Mouse (Mus musculus): Measurements from ENCODE around the gene Ehd4. TPM values are rescaled to one million over a fixed set of nuclear protein-coding genes. Genes with fewer than 3 reads are reported as not detected.
A peak's percentile ranks its signal among the peaks of the same experiment; 100 is the strongest.

Ehd4 gene
- polyA plus RNA-seq, 1 experiment from 2014 or later = 60.6 TPM

GRCm38 (mm10) chr2:120068555-120069465, 85.6 kb downstream of the Ehd4 start:
- H3K27me3 ChIP-seq = no peaks in the 10 kb centered on the region
- peaks cover 14% of the 10 kb centered on the region for H3K4me1 ChIP-seq
- ATAC-seq (ENCODE audit: insufficient number of reproducible peaks, low FRiP score, low TSS enrichment, low read depth) = peak; percentile 19; the same call in 1 of the 2 replicates
- no peaks in the 10 kb centered on the region for H3K36me3 ChIP-seq
- no peak overlapping the region for H3K4me3 ChIP-seq
- no peak overlapping the region for H3K9ac ChIP-seq
- H3K27ac ChIP-seq = peak overlapping the region; percentile 18; the same call in 1 of the 2 replicates
- no peak overlapping the region for H3K4me2 ChIP-seq
- WGBS = 39% methylated on average over 16 of the region's 16 CpGs
- no peaks in the 10 kb centered on the region for H3K9me3 ChIP-seq

- 78% methylated on average over 3 of the region's 3 CpGs for WGBS
- no peaks in the 10 kb centered on the region for H3K9me3 ChIP-seq
- ATAC-seq (ENCODE audit: insufficient number of reproducible peaks, low FRiP score, low TSS enrichment, low read depth) = no peak
Observed at GRCm38 (mm10) chr2:120066224-120066623, 88.2 kb downstream of the Ehd4 start.

GRCm38 (mm10) chr2:120065243-120065642, 89.2 kb downstream of the Ehd4 start:
- Histone ChIP-seq H3K27ac (no peak overlapping the region), H3K36me3 (no peaks in the 10 kb centered on the region), H3K27me3 (no peaks in the 10 kb centered on the region), H3K4me2 (no peak overlapping the region), H3K4me3 (no peak overlapping the region), H3K9ac (no peak overlapping the region), H3K9me3 (no peaks in the 10 kb centered on the region), H3K4me1 (peaks cover 23% of the 10 kb centered on the region)
- 89% methylated on average over 10 of the region's 10 CpGs for WGBS
- ATAC-seq (ENCODE audit: insufficient number of reproducible peaks, low FRiP score, low TSS enrichment, low read depth) = no peak

More at GRCm38 (mm10) chr2:120066224-120066623, 88.2 kb downstream of the Ehd4 start:
- H3K4me3 ChIP-seq = no peak overlapping the region
- H3K9ac ChIP-seq = no peak overlapping the region
- H3K4me1 ChIP-seq = peaks cover 15% of the 10 kb centered on the region
- no peak overlapping the region for H3K27ac ChIP-seq
- H3K36me3 ChIP-seq = no peaks in the 10 kb centered on the region
- H3K4me2 ChIP-seq = no peak overlapping the region
- H3K27me3 ChIP-seq = no peaks in the 10 kb centered on the region

- H3K27me3 ChIP-seq = no peaks in the 10 kb centered on the region
- no peak overlapping the region for H3K4me3 ChIP-seq
- H3K4me1 ChIP-seq = peaks cover 27% of the 10 kb centered on the region
- no peak overlapping the region for H3K27ac ChIP-seq
- no peak overlapping the region for H3K9ac ChIP-seq
- no peaks in the 10 kb centered on the region for H3K36me3 ChIP-seq
- no peak for ATAC-seq (ENCODE audit: insufficient number of reproducible peaks, low FRiP score, low TSS enrichment, low read depth)
- 79% methylated on average over 6 of the region's 6 CpGs for WGBS
- no peak overlapping the region for H3K4me2 ChIP-seq
- no peaks in the 10 kb centered on the region for H3K9me3 ChIP-seq
Observed at GRCm38 (mm10) chr2:120064639-120065038, 89.8 kb downstream of the Ehd4 start.

- peaks cover 16% of the 10 kb centered on the region for H3K4me1 ChIP-seq
- ATAC-seq (ENCODE audit: insufficient number of reproducible peaks, low FRiP score, low TSS enrichment, low read depth) = no peak
- H3K9me3 ChIP-seq = no peaks in the 10 kb centered on the region
- WGBS = 81% methylated on average over 8 of the region's 8 CpGs
- H3K36me3 ChIP-seq = no peaks in the 10 kb centered on the region
- no peak overlapping the region for H3K4me3 ChIP-seq
- no peak overlapping the region for H3K9ac ChIP-seq
- no peaks in the 10 kb centered on the region for H3K27me3 ChIP-seq
- H3K4me2 ChIP-seq = no peak overlapping the region
- H3K27ac ChIP-seq = no peak overlapping the region
Observed at GRCm38 (mm10) chr2:120062248-120062647, 92.2 kb downstream of the Ehd4 start.

- peak overlapping the region; percentile 47; the same call in 1 of the 2 replicates for H3K27ac ChIP-seq
- no peaks in the 10 kb centered on the region for H3K36me3 ChIP-seq
- H3K27me3 ChIP-seq = no peaks in the 10 kb centered on the region
- 59% methylated on average over 9 of the region's 9 CpGs for WGBS
- H3K4me3 ChIP-seq = no peak overlapping the region
- H3K4me2 ChIP-seq = no peak overlapping the region
- no peak for ATAC-seq (ENCODE audit: insufficient number of reproducible peaks, low FRiP score, low TSS enrichment, low read depth)
- no peaks in the 10 kb centered on the region for H3K9me3 ChIP-seq
- no peak overlapping the region for H3K9ac ChIP-seq
- H3K4me1 ChIP-seq = peaks cover 16% of the 10 kb centered on the region
Observed at GRCm38 (mm10) chr2:120060651-120061050, 93.8 kb downstream of the Ehd4 start.

GRCm38 (mm10) chr2:120060190-120060589, 94.2 kb downstream of the Ehd4 start:
- no peak overlapping the region for H3K9ac ChIP-seq
- H3K4me1 ChIP-seq = peaks cover 16% of the 10 kb centered on the region
- no peaks in the 10 kb centered on the region for H3K27me3 ChIP-seq
- 0 out of 2 replicates have a peak overlapping the region, but pooled peaks have one; percentile 47 for H3K27ac ChIP-seq
- no peaks in the 10 kb centered on the region for H3K9me3 ChIP-seq
- H3K4me2 ChIP-seq = no peak overlapping the region
- ATAC-seq (ENCODE audit: insufficient number of reproducible peaks, low FRiP score, low TSS enrichment, low read depth) = no peak
- no peak overlapping the region for H3K4me3 ChIP-seq
- H3K36me3 ChIP-seq = no peaks in the 10 kb centered on the region
- 40% methylated on average over 6 of the region's 6 CpGs for WGBS

GRCm38 (mm10) chr2:120059466-120059865, 94.9 kb downstream of the Ehd4 start:
- Histone ChIP-seq H3K27ac (peak overlapping the region; percentile 22; the same call in 1 of the 2 replicates), H3K9me3 (no peaks in the 10 kb centered on the region), H3K4me1 (peaks cover 16% of the 10 kb centered on the region), H3K4me3 (no peak overlapping the region), H3K9ac (no peak overlapping the region), H3K4me2 (no peak overlapping the region), H3K36me3 (no peaks in the 10 kb centered on the region), H3K27me3 (no peaks in the 10 kb centered on the region)
- 89% methylated on average over 3 of the region's 3 CpGs for WGBS
- ATAC-seq (ENCODE audit: insufficient number of reproducible peaks, low FRiP score, low TSS enrichment, low read depth) = no peak

GRCm38 (mm10) chr2:120058818-120059217, 95.6 kb downstream of the Ehd4 start:
- Histone ChIP-seq H3K9ac (no peak overlapping the region), H3K4me3 (no peak overlapping the region), H3K4me1 (peaks cover 16% of the 10 kb centered on the region), H3K4me2 (no peak overlapping the region), H3K9me3 (no peaks in the 10 kb centered on the region), H3K36me3 (no peaks in the 10 kb centered on the region), H3K27ac (peak overlapping the region; percentile 22; the same call in 1 of the 2 replicates), H3K27me3 (no peaks in the 10 kb centered on the region)
- 73% methylated on average over 4 of the region's 4 CpGs for WGBS
- ATAC-seq (ENCODE audit: insufficient number of reproducible peaks, low FRiP score, low TSS enrichment, low read depth) = no peak

GRCm38 (mm10) chr2:120055923-120056322, 98.5 kb downstream of the Ehd4 start:
- no peaks in the 10 kb centered on the region for H3K9me3 ChIP-seq
- no peak overlapping the region for H3K9ac ChIP-seq
- H3K4me2 ChIP-seq = no peak overlapping the region
- H3K27ac ChIP-seq = no peak overlapping the region
- no peaks in the 10 kb centered on the region for H3K27me3 ChIP-seq
- no peak overlapping the region for H3K4me3 ChIP-seq
- WGBS = 75% methylated on average over 10 of the region's 10 CpGs
- H3K4me1 ChIP-seq = peaks cover 12% of the 10 kb centered on the region
- no peak for ATAC-seq (ENCODE audit: insufficient number of reproducible peaks, low FRiP score, low TSS enrichment, low read depth)
- H3K36me3 ChIP-seq = no peaks in the 10 kb centered on the region

- Histone ChIP-seq H3K27me3 (no peaks in the 10 kb centered on the region), H3K9ac (no peak overlapping the region), H3K36me3 (no peaks in the 10 kb centered on the region), H3K4me3 (no peak overlapping the region), H3K9me3 (no peaks in the 10 kb centered on the region), H3K27ac (no peak overlapping the region), H3K4me1 (peaks cover 11% of the 10 kb centered on the region; the same call in 1 of the 2 replicates), H3K4me2 (no peak overlapping the region)
- 86% methylated on average over 12 of the region's 12 CpGs for WGBS
- no peak for ATAC-seq (ENCODE audit: insufficient number of reproducible peaks, low FRiP score, low TSS enrichment, low read depth)
Observed at GRCm38 (mm10) chr2:120054771-120055552, 99.4 kb downstream of the Ehd4 start.

- H3K9ac ChIP-seq = no peak overlapping the region
- 50% methylated on average over 6 of the region's 6 CpGs for WGBS
- no peak for ATAC-seq (ENCODE audit: insufficient number of reproducible peaks, low FRiP score, low TSS enrichment, low read depth)
Observed at GRCm38 (mm10) chr2:120051405-120051804, 103.0 kb downstream of the Ehd4 start.

More at GRCm38 (mm10) chr2:120051405-120051804, 103.0 kb downstream of the Ehd4 start:
- Histone ChIP-seq H3K27ac (no peak overlapping the region), H3K4me1 (peaks cover 20% of the 10 kb centered on the region), H3K36me3 (no peaks in the 10 kb centered on the region), H3K4me3 (no peak overlapping the region), H3K9me3 (no peaks in the 10 kb centered on the region), H3K4me2 (no peak overlapping the region), H3K27me3 (no peaks in the 10 kb centered on the region)

Data from limb, embryonic 15.5 days (tissue).